Mouse (Mus musculus) cortical plate, adult 2 months (tissue): ENCODE results near the gene Vmn1r181. TPM values are rescaled to one million over a fixed set of nuclear protein-coding genes. Genes with fewer than 3 reads are reported as not detected.
"Not testable (repeated sequence)": the region's sequence is repeated elsewhere in the genome, so short reads cannot be mapped to it uniquely, and the experiment has no call there.

Source experiments
- H3K27ac ChIP-seq: fragments of 200-500 bp; 2 replicates; pipeline ENCODE4 v1.5.1; 2012; ENCODE audit warnings: low read length, control low read depth, inconsistent platforms; ENCODE audit not compliant: insufficient read depth
- H3K4me1 ChIP-seq: fragments of 200-500 bp; 2 replicates; pipeline ENCODE4 v1.6.1; 2011; ENCODE audit warnings: low read length; ENCODE audit not compliant: control insufficient read depth, insufficient read depth
- H3K4me3 ChIP-seq: fragments of 200-500 bp; 2 replicates; pipeline ENCODE4 v1.5.1; 2011; ENCODE audit warnings: mild to moderate bottlenecking, low read length, control low read depth; ENCODE audit not compliant: insufficient read depth
- CTCF ChIP-seq: fragments of 200-500 bp; IDR thresholded peaks from 2 replicates; pipeline ENCODE4 v1.5.1; 2011; ENCODE audit warnings: mild to moderate bottlenecking, control low read depth, low read length; ENCODE audit not compliant: insufficient read depth; ENCODE audit errors: extremely low read depth
- POLR2A ChIP-seq: fragments of 200-500 bp; IDR thresholded peaks from 2 replicates; pipeline ENCODE4 v1.6.1; 2011; ENCODE audit warnings: mild to moderate bottlenecking, low read length, control low read depth; ENCODE audit not compliant: insufficient read depth; ENCODE audit errors: extremely low read depth
- polyA plus RNA-seq: library from polyadenylated mRNA; depleted of rRNA; stranded (reverse); fragments of >200 nt; gene quantifications from 2 replicates; pipeline ENCODE4 v1.2.3, GENCODE M21; 2012; rRNA removed

Gene Vmn1r181
- polyA plus RNA-seq = not detected in 2 replicates

DNA sequence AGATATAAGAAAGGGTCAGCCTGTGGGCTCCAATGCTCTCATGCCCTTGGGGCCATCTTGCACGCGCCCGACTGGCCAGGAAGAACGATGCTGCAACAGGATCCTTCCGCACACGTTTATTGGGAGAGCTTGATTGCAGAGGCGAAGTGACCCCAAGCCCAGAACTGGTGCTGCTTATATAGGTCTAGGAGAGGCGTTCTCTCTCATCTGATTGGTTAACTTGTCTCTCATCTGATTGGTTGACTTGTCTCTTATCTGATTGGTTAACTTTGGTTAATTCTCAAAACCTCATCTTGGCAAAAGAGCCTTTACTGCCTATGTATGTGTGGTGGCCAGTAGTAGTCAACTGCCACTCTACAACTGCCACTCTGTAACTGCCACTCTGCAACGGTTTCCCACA, at the start of gene Vmn1r181:
Gene Vmn1r181 (plus strand): TSS at position 301 of the 400 bp plus-strand sequence.
- not testable (repeated sequence) for H3K4me1 ChIP-seq, H3K4me3 ChIP-seq, H3K27ac ChIP-seq

DNA sequence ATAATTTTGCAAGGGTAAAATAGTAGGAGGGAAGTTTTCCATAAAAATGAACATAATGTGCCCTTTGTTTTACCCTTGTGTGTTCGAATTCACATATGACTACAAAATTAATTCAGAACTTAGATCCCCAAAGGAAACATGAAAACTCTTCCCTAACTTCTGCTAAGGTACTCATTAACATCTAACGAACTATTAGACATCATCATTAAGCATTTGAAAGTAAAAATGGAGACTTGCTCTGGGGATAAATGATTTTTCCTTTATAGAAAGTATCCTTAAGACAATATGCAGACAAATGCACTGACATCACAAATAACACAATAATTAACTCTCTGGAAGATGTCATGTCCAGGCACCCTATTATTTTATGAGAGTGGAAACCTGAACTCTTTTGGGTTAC, 47.7 kb upstream of the Vmn1r181 start, which contains the start of gene Vmn1r179:
Gene Vmn1r179 (plus strand): TSS at position 301 of the 400 bp plus-strand sequence.
- H3K4me3 ChIP-seq = no peak within 1 kb of the TSS
- TF ChIP-seq POLR2A = no peak
- H3K4me1 ChIP-seq = no peaks in the 10 kb centered on the region
- no peak within 1 kb of the TSS for H3K27ac ChIP-seq

DNA sequence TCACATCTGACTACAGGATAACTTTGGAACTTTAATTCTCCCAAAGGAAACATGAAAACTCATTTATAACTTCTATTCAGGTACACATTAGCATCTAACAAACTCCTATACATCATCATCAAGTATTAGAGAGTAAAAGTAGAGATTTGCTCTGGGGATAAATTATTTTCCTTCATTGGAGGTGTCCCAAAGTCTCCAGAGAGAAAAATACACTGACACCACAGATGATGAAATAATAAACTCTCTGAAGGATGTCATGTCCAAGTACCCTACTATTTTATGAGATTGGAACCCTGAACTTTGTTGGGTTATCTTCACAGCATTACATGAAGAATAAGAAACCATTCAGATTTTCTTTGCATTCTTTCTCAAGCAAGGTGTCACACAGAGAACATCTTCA, 24.1 kb upstream of the Vmn1r181 start, which contains the start of gene Vmn1r180:
Gene Vmn1r180 (plus strand): TSS at position 301 of the 400 bp plus-strand sequence.
- Histone ChIP-seq H3K27ac (no peak within 1 kb of the TSS), H3K4me1 (no peaks in the 10 kb centered on the region), H3K4me3 (no peak within 1 kb of the TSS)
- TF ChIP-seq CTCF (no peak), POLR2A (no peak)

DNA sequence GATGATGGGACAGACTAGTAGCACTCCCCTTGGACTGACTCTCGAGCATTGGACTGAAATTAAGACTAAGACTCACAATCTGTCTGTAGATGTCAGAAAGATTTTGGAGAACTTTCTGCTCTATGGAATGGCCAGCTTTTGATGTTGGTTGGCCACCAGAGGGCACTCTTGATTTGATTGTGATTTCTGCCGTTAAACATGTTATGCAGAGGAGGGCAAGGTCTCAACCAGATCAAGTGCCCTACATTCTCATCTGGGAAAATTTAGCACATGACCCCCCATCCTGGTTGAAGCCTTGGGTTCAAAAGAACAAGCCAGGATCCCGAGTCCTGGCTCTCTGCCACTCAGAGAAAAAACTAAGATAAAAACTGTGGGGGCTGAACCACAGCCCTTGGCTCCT, 6.4 kb upstream of the Vmn1r181 start:
- not testable (repeated sequence) for H3K4me3 ChIP-seq, H3K4me1 ChIP-seq, H3K27ac ChIP-seq

DNA sequence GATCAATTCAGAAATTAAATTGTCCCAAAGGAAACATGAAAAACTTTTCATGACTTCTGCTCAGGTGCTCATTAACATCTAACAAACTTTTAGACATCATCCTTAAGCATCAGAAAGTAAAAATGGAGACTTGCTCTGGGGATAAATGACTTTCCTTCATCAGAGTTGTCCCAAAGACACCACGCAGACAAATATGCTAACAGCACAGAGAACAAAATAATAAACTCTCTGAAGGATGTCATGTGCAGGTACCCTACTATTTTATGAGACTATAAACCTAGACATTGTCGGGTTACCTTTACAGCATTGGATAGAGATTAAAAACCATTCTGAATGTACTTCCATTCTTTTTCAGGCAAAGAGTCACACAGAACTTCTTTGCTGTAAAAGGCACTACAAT, 27.0 kb downstream of the Vmn1r181 start, which contains the start of gene V1rd19:
Gene V1rd19 (plus strand): TSS at position 301 of the 400 bp plus-strand sequence.
- Histone ChIP-seq H3K4me3 (no peak within 1 kb of the TSS), H3K27ac (no peak within 1 kb of the TSS), H3K4me1 (no peaks in the 10 kb centered on the region)
- no peak for TF ChIP-seq POLR2A
- no peak for TF ChIP-seq CTCF

Other genes starting within 250 kb of the Vmn1r181 start
- not detected in 2 replicates for gene Vmn1r174, start 222.3 kb upstream of the Vmn1r181 start, polyA plus RNA-seq
- gene Vmn1r175, start 164.0 kb upstream of the Vmn1r181 start, polyA plus RNA-seq = not detected in 2 replicates
- gene Vmn1r176, start 137.2 kb upstream of the Vmn1r181 start, polyA plus RNA-seq = not detected in 2 replicates
- not detected in 2 replicates for gene Vmn1r177, start 108.2 kb upstream of the Vmn1r181 start, polyA plus RNA-seq
- not detected in 2 replicates for gene Vmn1r178, start 82.6 kb upstream of the Vmn1r181 start, polyA plus RNA-seq
- gene Vmn1r179, start 47.6 kb upstream of the Vmn1r181 start, polyA plus RNA-seq = not detected in 2 replicates
- not detected in 2 replicates for gene Vmn1r180, start 24.0 kb upstream of the Vmn1r181 start, polyA plus RNA-seq
- gene V1rd19, start 27.1 kb downstream of the Vmn1r181 start, polyA plus RNA-seq = not detected in 2 replicates
- not detected in 2 replicates for gene Vmn1r183, start 78.6 kb downstream of the Vmn1r181 start, polyA plus RNA-seq
- 39.0 and 42.0 TPM in 2 replicates for gene Zfp180, start 107.3 kb downstream of the Vmn1r181 start, polyA plus RNA-seq
- 9.9 and 10.6 TPM in 2 replicates for gene Zfp112, start 137.7 kb downstream of the Vmn1r181 start, polyA plus RNA-seq
- gene Zfp235, start 159.6 kb downstream of the Vmn1r181 start, polyA plus RNA-seq = 19.3 and 19.9 TPM in 2 replicates
- 1.6 and 2.0 TPM in 2 replicates for gene Zfp114, start 200.4 kb downstream of the Vmn1r181 start, polyA plus RNA-seq
- 4.1 and 4.2 TPM in 2 replicates for gene Zfp111, start 236.8 kb downstream of the Vmn1r181 start, polyA plus RNA-seq